Mouse (Mus musculus) cerebellum, adult 8-10 months (tissue): ENCODE results near the gene Gm17019.
"Not testable (repeated sequence)": the region's sequence is repeated elsewhere in the genome, so short reads cannot be mapped to it uniquely, and the experiment has no call there.

Experiments used
- DNase-seq: peaks from one replicate; pipeline ENCODE4 v3.0.0; 2022

Gm17019 gene

DNA sequence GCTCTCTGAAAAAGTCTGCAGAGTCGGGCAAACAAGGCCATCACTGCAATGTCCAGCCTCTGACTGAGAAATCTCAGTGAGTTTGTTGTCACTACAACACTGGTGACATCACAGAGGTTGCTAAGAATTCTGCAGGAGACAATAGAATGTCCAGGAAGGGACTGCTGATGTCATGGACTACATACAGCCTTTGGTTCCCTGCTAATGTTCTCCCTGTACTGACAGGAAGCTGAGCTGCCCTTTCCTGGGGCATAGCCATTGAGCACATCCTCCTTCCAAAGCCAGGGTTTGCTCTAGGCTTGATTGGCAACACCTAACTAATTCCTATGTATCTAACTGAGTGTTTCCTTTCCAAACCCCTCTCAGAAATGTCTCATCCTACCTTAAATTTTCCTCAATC, at the start of gene Gm17019:
Gene Gm17019 (minus strand): TSS at position 101 of the 400 bp plus-strand sequence.
- DNase-seq, result not testable (repeated sequence)

GRCm38 (mm10) chr5:15062385-15062715, 29.6 kb upstream of the Gm17019 start:
- DNase-seq, result not testable (repeated sequence)

DNA sequence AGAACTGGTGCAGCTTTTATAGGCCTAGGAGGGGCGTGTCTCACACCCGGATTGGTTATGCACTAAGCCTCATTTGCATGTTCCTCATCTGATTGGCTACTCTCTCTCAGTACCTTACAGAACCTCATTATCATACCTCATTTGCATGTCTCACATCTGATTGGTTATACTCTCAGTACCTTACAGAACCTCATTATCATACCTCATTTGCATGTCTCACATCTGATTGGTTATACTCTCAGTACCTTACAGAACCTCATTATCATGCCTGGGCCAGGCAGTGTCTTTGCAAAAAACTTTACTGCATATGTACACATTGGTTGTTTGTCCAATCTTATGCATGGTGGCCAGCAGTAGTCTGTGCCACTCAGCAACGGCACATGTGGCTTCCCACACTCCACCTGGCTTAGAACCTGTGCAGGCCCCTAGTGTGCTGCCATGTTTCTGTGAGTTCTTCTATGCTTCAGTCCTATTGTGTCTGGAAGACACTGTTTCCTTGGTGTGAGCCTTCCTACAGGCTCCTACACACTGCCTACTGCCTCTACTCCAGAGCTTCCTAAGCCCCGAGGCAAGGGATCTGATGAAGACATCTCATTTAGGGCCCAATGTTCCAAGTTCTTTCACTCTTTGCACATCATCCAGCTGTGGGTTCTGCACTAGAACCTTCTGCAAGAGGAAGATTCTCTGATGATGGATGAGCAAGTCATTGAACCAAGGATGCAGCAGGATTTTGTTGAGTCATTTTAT, 29.0 kb upstream of the Gm17019 start:
- DNase-seq, result not testable (repeated sequence)

DNA sequence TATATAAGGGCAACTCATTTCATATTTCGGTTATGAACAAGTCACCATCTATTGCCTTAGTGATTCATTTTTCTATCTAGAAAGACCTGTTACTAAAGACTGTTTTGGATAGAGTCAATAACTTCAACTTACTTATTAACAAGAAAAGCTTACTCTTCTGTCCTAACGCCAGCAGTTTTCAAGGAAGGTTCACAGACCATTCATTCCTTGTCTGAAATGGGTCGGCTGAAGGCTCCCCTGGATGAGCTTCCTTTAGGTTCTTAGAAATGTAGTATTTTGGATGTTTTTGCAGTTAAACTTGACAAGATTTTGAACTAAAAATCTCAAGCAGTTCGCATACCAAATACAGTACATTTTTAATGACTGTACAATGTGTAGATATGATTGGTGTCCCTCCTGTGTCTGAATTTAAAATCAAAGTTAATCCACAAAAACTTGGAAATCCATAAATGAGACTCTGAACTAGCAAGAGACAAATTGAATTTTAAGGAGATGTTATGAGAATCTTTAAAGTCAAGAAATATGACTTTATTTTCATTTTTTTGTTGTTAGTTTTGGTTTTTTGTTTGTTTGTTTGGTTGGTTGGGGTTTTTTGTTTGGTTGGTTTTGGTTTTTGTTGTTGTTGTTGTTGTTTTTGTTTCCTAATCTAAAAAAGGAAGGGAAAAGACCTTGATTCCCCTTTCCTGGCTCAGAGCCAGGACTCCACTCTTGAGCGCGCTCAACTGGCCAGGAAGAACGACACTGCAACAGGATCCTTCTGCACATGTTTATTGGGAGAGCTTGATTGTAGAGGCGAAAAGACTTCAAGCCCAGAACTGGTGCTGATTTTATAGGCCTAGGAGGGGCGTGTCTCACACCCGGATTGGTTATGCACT, 21.6 kb upstream of the Gm17019 start:
- not testable (repeated sequence) for DNase-seq

DNA sequence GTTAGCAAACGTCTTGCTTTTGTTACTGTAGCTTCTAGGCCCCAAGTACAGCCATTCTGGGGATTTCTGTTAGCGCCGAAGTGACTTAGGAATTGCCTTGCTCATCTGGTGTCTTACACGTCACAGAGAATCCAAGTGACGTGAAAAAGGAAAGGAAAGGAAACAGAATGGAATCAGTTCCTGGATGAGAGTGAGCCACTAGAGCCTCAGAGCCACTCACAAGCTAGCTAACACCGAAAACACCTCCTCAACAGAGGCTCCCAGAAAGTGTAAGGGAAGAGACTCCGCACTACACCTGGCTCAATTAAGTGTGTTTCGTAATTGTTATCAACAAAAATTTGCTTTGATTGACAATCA, 20.8 kb upstream of the Gm17019 start:
- DNase-seq, result not testable (repeated sequence)

- DNase-seq, result not testable (repeated sequence)
Measured at GRCm38 (mm10) chr5:15052945-15053605, 20.3 kb upstream of the Gm17019 start.

DNA sequence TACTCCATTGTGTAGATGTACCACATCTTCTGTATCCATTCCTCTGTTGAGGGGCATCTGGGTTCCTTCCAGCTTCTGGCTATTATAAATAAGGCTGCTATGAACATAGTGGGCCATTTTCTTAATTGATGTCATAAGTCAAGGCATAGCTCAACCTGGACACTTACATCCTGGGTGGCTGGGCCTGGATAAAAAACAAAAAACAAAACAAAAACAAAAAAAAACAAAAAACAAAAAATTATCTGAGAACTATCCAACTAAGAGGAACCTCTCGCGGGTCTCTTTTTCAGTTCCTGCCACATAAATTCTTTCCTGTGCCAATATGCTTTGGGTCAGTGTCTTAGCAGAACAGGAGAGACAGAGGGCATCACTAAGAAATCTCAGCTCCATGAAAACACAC, 18.0 kb upstream of the Gm17019 start:
- not testable (repeated sequence) for DNase-seq

DNA sequence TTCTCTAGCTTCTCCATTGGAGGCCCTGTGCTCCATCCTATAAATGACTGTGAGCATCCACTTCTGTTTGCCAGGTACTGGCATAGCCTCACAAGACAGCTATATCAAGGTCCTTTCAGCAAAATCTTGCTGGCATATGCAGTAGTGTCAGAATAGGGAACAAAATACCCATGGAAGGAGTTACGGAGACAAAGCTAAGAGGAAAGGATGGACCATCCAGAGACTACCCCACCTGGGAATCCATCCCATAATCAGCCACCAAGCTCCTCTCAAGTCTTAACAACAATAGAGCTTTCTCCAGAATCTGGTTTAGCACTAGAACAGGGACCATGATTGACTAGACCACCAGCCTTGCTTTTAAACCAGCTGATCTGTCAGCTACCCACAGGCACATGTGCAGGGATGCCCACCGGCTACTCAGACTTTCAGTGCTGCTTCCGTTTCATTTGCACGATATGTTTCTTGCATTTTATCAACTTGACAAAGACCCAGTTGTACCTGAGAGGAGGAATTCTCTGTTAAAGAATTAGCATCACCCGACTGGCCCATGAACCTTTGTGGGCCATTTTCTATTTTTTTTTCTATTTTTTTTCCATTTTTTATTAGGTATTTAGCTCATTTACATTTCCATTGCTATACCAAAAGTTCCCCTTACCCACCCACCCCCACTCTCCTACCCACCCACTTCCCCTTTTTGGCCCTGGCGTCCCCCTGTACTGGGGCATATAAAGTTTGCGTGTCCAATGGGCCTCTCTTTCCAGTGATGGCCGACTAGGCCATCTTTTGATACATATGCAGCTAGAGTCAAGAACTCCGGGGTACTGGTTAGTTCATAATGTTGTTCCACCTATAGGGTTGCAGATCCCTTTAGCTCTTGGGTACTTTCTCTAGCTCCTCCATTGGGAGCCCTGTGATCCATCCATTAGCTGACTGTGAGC, 12.3 kb upstream of the Gm17019 start:
- DNase-seq, result not testable (repeated sequence)

- DNase-seq, result not testable (repeated sequence)
Measured at GRCm38 (mm10) chr5:15040784-15041183, 8.0 kb upstream of the Gm17019 start.

DNA sequence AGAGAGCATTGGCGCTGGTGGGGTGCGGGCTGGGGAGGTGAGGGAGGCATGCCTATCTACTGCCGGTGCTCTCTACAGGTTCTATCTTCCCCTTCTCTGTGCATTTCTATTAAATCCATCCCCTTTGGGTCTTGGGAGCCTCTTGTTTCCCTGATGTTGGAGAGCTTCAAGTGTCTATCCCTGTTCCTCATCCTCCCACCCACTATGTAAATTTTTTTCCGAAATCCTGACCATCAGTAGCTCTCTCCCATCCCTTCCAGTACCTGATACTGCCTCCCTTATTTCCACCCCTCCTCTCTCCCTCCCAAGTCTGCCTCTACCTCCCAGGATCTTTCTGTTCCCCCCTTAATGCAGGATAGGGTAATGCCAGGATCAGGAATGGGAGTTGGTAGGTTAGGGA, 7.2 kb upstream of the Gm17019 start:
- DNase-seq, result not testable (repeated sequence)

DNA sequence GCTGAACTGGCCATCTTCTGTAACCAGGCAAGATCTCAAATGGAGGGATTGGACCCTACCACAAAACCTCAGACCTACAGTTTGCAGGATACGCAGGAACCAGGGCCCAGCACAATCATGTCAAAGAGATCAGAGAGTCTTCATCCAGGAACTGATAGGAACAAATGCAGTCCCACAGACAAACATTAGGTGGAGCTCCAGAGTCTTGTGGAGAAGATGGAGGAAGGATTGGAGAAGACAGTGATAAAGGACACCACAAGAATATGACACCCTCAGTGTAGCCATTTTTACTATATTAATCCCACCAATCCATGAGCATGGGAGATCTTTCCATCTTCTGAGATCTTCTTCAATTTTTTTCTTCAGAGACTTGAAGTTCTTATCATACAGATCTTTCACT, 8.5 kb downstream of the Gm17019 start:
- not testable (repeated sequence) for DNase-seq

DNA sequence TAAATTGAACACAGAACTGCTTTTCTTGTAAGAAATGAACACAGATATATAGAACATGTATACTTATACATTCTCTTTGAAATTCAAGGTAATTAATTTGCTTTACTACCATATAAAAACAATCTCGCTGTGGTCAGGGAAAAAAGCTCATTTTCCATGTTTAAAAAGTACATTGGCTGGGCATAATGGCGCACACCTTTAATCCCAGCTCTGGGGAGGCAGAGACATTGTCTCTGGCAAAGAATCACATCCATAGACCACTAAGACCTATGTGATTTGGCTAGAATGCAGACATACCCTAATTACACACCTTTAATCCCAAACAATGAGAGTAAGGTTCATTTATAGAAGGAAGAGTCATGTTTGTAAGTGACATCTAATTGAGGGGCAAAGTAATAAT, 12.7 kb downstream of the Gm17019 start:
- not testable (repeated sequence) for DNase-seq

GRCm38 (mm10) chr5:15010639-15011582, 21.9 kb downstream of the Gm17019 start:
- not testable (repeated sequence) for DNase-seq

GRCm38 (mm10) chr5:15006907-15007306, 25.9 kb downstream of the Gm17019 start:
- not testable (repeated sequence) for DNase-seq

DNA sequence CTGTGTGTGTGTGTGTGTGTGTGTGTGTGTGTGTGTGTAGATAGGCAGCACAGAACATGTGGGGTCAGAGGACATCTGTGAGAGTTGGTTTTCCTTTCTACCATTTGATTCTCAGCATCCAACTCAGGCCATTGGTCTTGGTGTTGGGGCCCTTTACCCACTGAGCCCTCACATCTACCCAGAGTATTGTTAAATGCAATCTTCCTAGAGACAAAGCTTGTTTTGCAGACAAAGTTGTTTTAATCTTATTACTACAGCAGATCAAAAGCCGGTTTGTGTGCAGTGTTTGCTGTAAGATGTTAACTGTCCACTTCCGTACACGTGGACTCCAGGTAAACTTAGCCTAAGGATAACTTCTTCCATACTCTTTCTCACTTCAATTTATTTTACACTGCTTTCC, 26.5 kb downstream of the Gm17019 start:
- not testable (repeated sequence) for DNase-seq

DNA sequence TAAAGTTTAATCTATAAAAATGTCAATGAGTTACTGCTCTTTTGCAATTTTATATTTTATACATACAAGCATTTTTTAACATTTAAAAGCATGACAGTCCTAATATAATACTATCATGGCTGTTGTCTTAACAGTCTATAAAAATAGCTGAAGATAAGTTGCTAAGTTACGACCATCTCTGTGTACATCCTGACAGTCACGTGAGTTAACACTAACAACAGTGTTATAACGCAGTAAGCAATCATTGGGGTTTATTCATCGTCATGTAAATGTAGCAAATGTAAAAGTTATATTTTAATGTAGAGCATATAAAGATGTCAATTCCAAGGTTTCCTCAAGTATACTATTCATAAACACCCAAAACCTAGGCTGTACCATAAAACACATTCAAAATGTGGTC, 27.2 kb downstream of the Gm17019 start:
- not testable (repeated sequence) for DNase-seq

DNA sequence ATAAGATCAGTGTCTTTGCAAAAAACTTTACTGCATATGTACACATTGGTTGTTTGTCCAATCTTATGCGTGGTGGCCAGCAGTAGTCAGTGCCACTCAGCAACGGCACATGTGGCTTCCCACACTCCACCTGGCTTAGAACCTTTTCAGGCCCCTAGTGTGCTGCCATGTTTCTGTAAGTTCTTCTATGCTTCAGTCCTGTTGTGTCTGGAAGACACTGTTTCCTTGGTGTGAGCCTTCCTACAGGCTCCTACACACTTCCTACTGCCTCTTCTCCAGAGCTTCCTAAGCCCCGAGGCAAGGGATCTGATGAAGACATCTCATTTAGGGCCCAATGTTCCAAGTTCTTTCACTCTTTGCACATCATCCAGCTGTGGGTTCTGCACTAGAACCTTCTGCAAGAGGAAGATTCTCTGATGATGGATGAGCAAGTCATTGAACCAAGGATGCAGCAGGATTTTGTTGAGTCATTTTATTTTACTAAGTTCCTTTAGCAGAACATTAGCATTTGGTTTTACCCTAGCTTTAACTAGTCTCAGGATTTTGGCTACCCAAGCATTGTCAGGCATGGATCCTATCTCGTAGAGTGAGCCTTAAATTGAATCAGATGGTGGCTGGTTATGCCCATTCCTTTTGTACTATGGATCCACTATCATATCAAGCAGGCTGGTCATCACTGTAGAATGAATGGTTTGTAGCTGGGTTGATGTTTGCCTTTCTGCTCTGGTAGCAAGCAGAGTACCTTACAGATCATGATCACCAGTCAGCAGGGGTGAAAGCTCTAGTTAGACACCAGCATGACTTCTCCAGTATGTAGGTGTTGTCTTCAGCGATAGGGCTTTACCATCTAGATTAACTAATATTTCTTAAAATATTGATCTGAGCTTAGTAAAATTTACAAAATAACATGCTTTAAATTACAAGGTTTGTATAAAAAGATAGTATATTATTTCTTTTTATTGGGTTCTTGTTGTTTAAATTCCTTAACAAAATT, 27.9 kb downstream of the Gm17019 start:
- DNase-seq, result not testable (repeated sequence)

- DNase-seq, result not testable (repeated sequence)
Measured at GRCm38 (mm10) chr5:14998077-14998476, 34.7 kb downstream of the Gm17019 start.

GRCm38 (mm10) chr5:14997556-14997955, 35.2 kb downstream of the Gm17019 start:
- not testable (repeated sequence) for DNase-seq
